Mouse (Mus musculus) kidney, embryonic 16.5 days (tissue): ENCODE measurements around the gene Slc25a23. TPM values are rescaled to one million over a fixed set of nuclear protein-coding genes. Genes with fewer than 3 reads are reported as not detected.
A peak's percentile ranks its signal among the peaks of the same experiment; 100 is the strongest.

Experiments
- ATAC-seq: fragments of 200-750 bp; cut with Nextera tagmentation; 2 replicates; pipeline ENCODE4 v1.8.0; 2017; ENCODE audit warnings: moderate TSS enrichment; ENCODE audit not compliant: low FRiP score, low TSS enrichment
- H3K27ac ChIP-seq: fragments of 300-500 bp; sonication (generic); 2 replicates; pipeline ENCODE4 v1.5.1; 2014; ENCODE audit warnings: low read length
- H3K27me3 ChIP-seq: fragments of 300-500 bp; sonication (generic); 2 replicates; pipeline ENCODE4 v1.6.1; 2014; ENCODE audit warnings: low read length, control low read depth, mixed read lengths; ENCODE audit not compliant: insufficient read depth
- H3K36me3 ChIP-seq: fragments of 300-500 bp; sonication (generic); 2 replicates; pipeline ENCODE4 v1.6.1; 2014; ENCODE audit warnings: low read length, control low read depth, mixed read lengths; ENCODE audit not compliant: insufficient read depth
- H3K4me1 ChIP-seq: fragments of 300-500 bp; sonication (generic); 2 replicates; pipeline ENCODE4 v1.6.1; 2014; ENCODE audit warnings: low read length, control low read depth, mixed read lengths; ENCODE audit not compliant: insufficient read depth
- H3K4me2 ChIP-seq: fragments of 300-500 bp; sonication (generic); replicated peaks from 2 replicates; pipeline ENCODE4 v1.6.1; 2014; ENCODE audit warnings: low read depth, low read length
- H3K4me3 ChIP-seq: fragments of 300-500 bp; sonication (generic); 2 replicates; pipeline ENCODE4 v1.5.1; 2014; ENCODE audit warnings: mild to moderate bottlenecking, low read length
- H3K9ac ChIP-seq: fragments of 300-500 bp; sonication (generic); replicated peaks from 2 replicates; pipeline ENCODE4 v1.6.1; 2014; ENCODE audit warnings: low read length
- H3K9me3 ChIP-seq: fragments of 300-500 bp; sonication (generic); 2 replicates; pipeline ENCODE4 v1.6.1; 2016; ENCODE audit warnings: low read length, control low read depth
- WGBS: fragments of 180-500 bp; shearing (Covaris S2); extraction: QIAGEN DNeasy Blood & Tissue Kit; methylation state at CpG from one replicate; pipeline ENCODE4 v1.1.7; 2014; 5-methylcytosine and 5-hydroxymethylcytosine counted together
- polyA plus RNA-seq: library from polyadenylated mRNA; unstranded; fragments of >200 nt; fragmentation: Nextera tagmentation; extraction: Ambion mirVana; gene quantifications from 2 replicates; pipeline ENCODE4 v1.2.1, GENCODE M21; 2015

Gene Slc25a23
- polyA plus RNA-seq = 11.2 and 14.0 TPM in 2 replicates

GRCm38 (mm10) chr17:57059486-57059977 lies at the start of gene Slc25a23:
Gene Slc25a23, minus strand, starts transcription at chr17:57059863.
- peak; percentile 65 for ATAC-seq
- H3K27ac ChIP-seq = peak within 1 kb of the TSS; percentile 79
- peak within 1 kb of the TSS; percentile 83 for H3K4me3 ChIP-seq
- 0 out of 2 replicates have a peak, but pooled peaks cover 8% of the 10 kb centered on the region for H3K36me3 ChIP-seq
- H3K9me3 ChIP-seq = no peaks in the 10 kb centered on the region
- under 1% methylated on average over 39 of the region's 45 CpGs for WGBS
- H3K27me3 ChIP-seq = peaks cover 28% of the 10 kb centered on the region
- H3K4me1 ChIP-seq = peaks cover 19% of the 10 kb centered on the region
- H3K4me2 ChIP-seq = peak within 1 kb of the TSS; percentile 83
- H3K9ac ChIP-seq = peak within 1 kb of the TSS; percentile 85

- Histone ChIP-seq H3K4me1 (peaks cover 21% of the 10 kb centered on the region), H3K9ac (no peak overlapping the region), H3K4me2 (no peak overlapping the region), H3K36me3 (no peaks in the 10 kb centered on the region), H3K4me3 (no peak overlapping the region), H3K27me3 (no peaks in the 10 kb centered on the region), H3K9me3 (no peaks in the 10 kb centered on the region), H3K27ac (no peak overlapping the region)
- 54% methylated on average over 5 of the region's 5 CpGs for WGBS
- ATAC-seq = no peak
These were observed 49.1 kb upstream of the Slc25a23 start for GRCm38 (mm10) chr17:57108666-57109171.

GRCm38 (mm10) chr17:57108040-57108665 lies 48.5 kb upstream of the Slc25a23 start:
- ATAC-seq = no peak
- Histone ChIP-seq H3K4me1 (peaks cover 21% of the 10 kb centered on the region), H3K9me3 (no peaks in the 10 kb centered on the region), H3K27me3 (no peaks in the 10 kb centered on the region), H3K27ac (no peak overlapping the region), H3K9ac (no peak overlapping the region), H3K36me3 (no peaks in the 10 kb centered on the region), H3K4me2 (no peak overlapping the region), H3K4me3 (no peak overlapping the region)
- WGBS = 77% methylated on average over 7 of the region's 7 CpGs

GRCm38 (mm10) chr17:57107064-57107463 lies 47.4 kb upstream of the Slc25a23 start:
- no peak overlapping the region for H3K4me2 ChIP-seq
- H3K36me3 ChIP-seq = no peaks in the 10 kb centered on the region
- H3K27me3 ChIP-seq = no peaks in the 10 kb centered on the region
- no peak overlapping the region for H3K4me3 ChIP-seq
- no peak overlapping the region for H3K27ac ChIP-seq
- no peak for ATAC-seq
- H3K4me1 ChIP-seq = peaks cover 21% of the 10 kb centered on the region
- H3K9ac ChIP-seq = no peak overlapping the region
- WGBS = 93% methylated on average over 5 of the region's 5 CpGs
- no peaks in the 10 kb centered on the region for H3K9me3 ChIP-seq

GRCm38 (mm10) chr17:57106035-57106368 lies 46.3 kb upstream of the Slc25a23 start:
- peak overlapping the region; percentile 73 for H3K4me3 ChIP-seq
- WGBS = 7% methylated on average over 9 of the region's 9 CpGs
- peaks cover 21% of the 10 kb centered on the region for H3K4me1 ChIP-seq
- H3K27ac ChIP-seq = no peak overlapping the region
- H3K27me3 ChIP-seq = no peaks in the 10 kb centered on the region
- no peaks in the 10 kb centered on the region for H3K36me3 ChIP-seq
- peak overlapping the region; percentile 78 for H3K9ac ChIP-seq
- H3K9me3 ChIP-seq = no peaks in the 10 kb centered on the region
- H3K4me2 ChIP-seq = peak overlapping the region; percentile 89
- no peak; the same call in 1 of the 2 replicates for ATAC-seq

GRCm38 (mm10) chr17:57105181-57106034 lies 45.7 kb upstream of the Slc25a23 start, which contains the start of gene Tnfsf9:
Gene Tnfsf9, plus strand, starts transcription at chr17:57105325.
- Histone ChIP-seq H3K4me2 (peak within 1 kb of the TSS; percentile 89), H3K9me3 (no peaks in the 10 kb centered on the region), H3K27me3 (no peaks in the 10 kb centered on the region), H3K4me3 (peak within 1 kb of the TSS; percentile 73), H3K9ac (peak within 1 kb of the TSS; percentile 78), H3K4me1 (peaks cover 21% of the 10 kb centered on the region), H3K36me3 (no peaks in the 10 kb centered on the region), H3K27ac (peak within 1 kb of the TSS; percentile 71)
- 0% methylated on average over 56 of the region's 61 CpGs for whole genome bisulfite sequencing
- peak; percentile 84 for ATAC-seq

- Histone ChIP-seq H3K4me1 (peaks cover 21% of the 10 kb centered on the region), H3K27ac (no peak overlapping the region; the same call in 1 of the 2 replicates), H3K9me3 (no peaks in the 10 kb centered on the region), H3K4me3 (peak overlapping the region; percentile 73), H3K4me2 (peak overlapping the region; percentile 89), H3K27me3 (no peaks in the 10 kb centered on the region), H3K36me3 (no peaks in the 10 kb centered on the region), H3K9ac (peak overlapping the region; percentile 78)
- 37% methylated on average over 4 of the region's 4 CpGs for WGBS
- ATAC-seq = no peak; the same call in 1 of the 2 replicates
These were observed 44.8 kb upstream of the Slc25a23 start for GRCm38 (mm10) chr17:57104496-57104895.

GRCm38 (mm10) chr17:57102276-57102675 lies 42.6 kb upstream of the Slc25a23 start:
- Histone ChIP-seq H3K4me3 (no peak overlapping the region), H3K27me3 (no peaks in the 10 kb centered on the region), H3K36me3 (no peaks in the 10 kb centered on the region), H3K4me1 (peaks cover 21% of the 10 kb centered on the region), H3K4me2 (no peak overlapping the region), H3K9ac (no peak overlapping the region), H3K27ac (no peak overlapping the region), H3K9me3 (no peaks in the 10 kb centered on the region)
- ATAC-seq = no peak
- WGBS = 84% methylated on average over 2 of the region's 2 CpGs

GRCm38 (mm10) chr17:57099629-57100325 lies 40.1 kb upstream of the Slc25a23 start:
- Histone ChIP-seq H3K27ac (no peak overlapping the region), H3K9ac (no peak overlapping the region), H3K27me3 (no peaks in the 10 kb centered on the region; the same call in 1 of the 2 replicates), H3K36me3 (no peaks in the 10 kb centered on the region), H3K4me2 (no peak overlapping the region), H3K4me3 (no peak overlapping the region), H3K9me3 (no peaks in the 10 kb centered on the region), H3K4me1 (peaks cover 10% of the 10 kb centered on the region)
- 10% methylated on average over 10 of the region's 10 CpGs for WGBS
- ATAC-seq = no peak
